8 mouse cellular contexts compared by ENCODE assay signal in genomic region chr13:21993957-21994738, GRCm38 (mm10). TPM values are rescaled to one million over a fixed set of nuclear protein-coding genes. Genes with fewer than 3 reads are reported as not detected.
DNase-seq lines count a peak whose midpoint lies in the region; ATAC-seq and TF ChIP-seq lines count a peak whose summit lies in the region.

No protein-coding gene starts in this region.

- ATAC-seq in forebrain, embryonic 11.5 days (replicated peaks; ENCODE audit: low FRiP score) = 0 out of 2 replicates have a peak, but pooled peaks have one; percentile 52
- ATAC-seq in forebrain, embryonic 15.5 days (replicated peaks) = no peak
- ATAC-seq in stomach, embryonic 15.5 days (ENCODE audit: insufficient read depth, low FRiP score, low read depth) = peak; percentile 27; the same call in 1 of the 2 replicates
- no peak for ATAC-seq in stomach, postnatal 0 days (ENCODE audit: low FRiP score, low TSS enrichment)
- ATAC-seq in heart, embryonic 14.5 days (ENCODE audit: insufficient number of reproducible peaks, insufficient read depth, low FRiP score, low read depth) = no peak

- DNase-seq in forebrain, embryonic 11.5 days (ENCODE audit: low spot score) = peak; percentile 76
- DNase-seq in stomach, postnatal 0 days (ENCODE audit: low spot score) = no peak
- peak; percentile 53 for DNase-seq in lung, postnatal 36 days
- no peak for DNase-seq in spleen, postnatal 14 days (ENCODE audit: low spot score in 2 of 2)
- DNase-seq in layer of hippocampus, adult 9-11 months = no peak

- no peaks in the 10 kb centered on the region for H3K9me3 ChIP-seq in forebrain, embryonic 11.5 days (ENCODE audit: control insufficient read depth, low read length)
- H3K9me3 ChIP-seq in forebrain, embryonic 15.5 days = no peaks in the 10 kb centered on the region
- no peaks in the 10 kb centered on the region for H3K9me3 ChIP-seq in stomach, embryonic 15.5 days
- 0 out of 2 replicates have a peak, but pooled peaks cover 3% of the 10 kb centered on the region for H3K9me3 ChIP-seq in stomach, postnatal 0 days (ENCODE audit: control insufficient read depth, low read length)
- H3K9me3 ChIP-seq in heart, embryonic 14.5 days (ENCODE audit: control insufficient read depth, low read length) = peaks cover 7% of the 10 kb centered on the region; the same call in 1 of the 2 replicates

- under 1% methylated on average over 22 of the region's 22 CpGs for WGBS in forebrain, embryonic 11.5 days
- WGBS in forebrain, embryonic 15.5 days = under 1% methylated on average over 22 of the region's 22 CpGs
- WGBS in stomach, embryonic 15.5 days = 5% methylated on average over 22 of the region's 22 CpGs
- 9% methylated on average over 22 of the region's 22 CpGs for WGBS in stomach, postnatal 0 days
- 2% methylated on average over 22 of the region's 22 CpGs for WGBS in heart, embryonic 14.5 days

- no peak overlapping the region for H3K27ac ChIP-seq in forebrain, embryonic 11.5 days (ENCODE audit: low read depth, low read length)
- H3K27ac ChIP-seq in forebrain, embryonic 15.5 days (replicated peaks) = no peak overlapping the region
- H3K27ac ChIP-seq in stomach, embryonic 15.5 days = no peak overlapping the region
- H3K27ac ChIP-seq in stomach, postnatal 0 days (replicated peaks) = no peak overlapping the region
- no peak overlapping the region; a peak in 1 of 4 replicates for H3K27ac ChIP-seq in heart, embryonic 14.5 days (replicated peaks in 1 of 2; ENCODE audit: control insufficient read depth in 1 of 2, insufficient read depth in 1 of 2, low read depth in 2 of 2, low read length in 2 of 2)

- H3K4me3 ChIP-seq in forebrain, embryonic 11.5 days (ENCODE audit: low read depth, low read length) = no peak overlapping the region
- H3K4me3 ChIP-seq in forebrain, embryonic 15.5 days = no peak overlapping the region
- no peak overlapping the region; the same call in 1 of the 2 replicates for H3K4me3 ChIP-seq in stomach, embryonic 15.5 days (replicated peaks)
- no peak overlapping the region for H3K4me3 ChIP-seq in stomach, postnatal 0 days (ENCODE audit: low read depth, low read length)
- H3K4me3 ChIP-seq in heart, embryonic 14.5 days (ENCODE audit: control insufficient read depth in 1 of 2, insufficient read depth in 1 of 2, low read depth in 1 of 2, low read length in 2 of 2) = peak overlapping the region in 1 of 2 experiments; percentile 49; a peak in 3 of 4 replicates

- no peak for TF ChIP-seq CTCF in stomach, postnatal 0 days (IDR thresholded peaks at IDR 0.05; ENCODE audit: low read depth)

- H3K9ac ChIP-seq in forebrain, embryonic 11.5 days (ENCODE audit: low read length) = no peak overlapping the region
- no peak overlapping the region for H3K9ac ChIP-seq in forebrain, embryonic 15.5 days (replicated peaks)
- no peak overlapping the region for H3K9ac ChIP-seq in stomach, embryonic 15.5 days
- no peak overlapping the region for H3K9ac ChIP-seq in stomach, postnatal 0 days (ENCODE audit: low read length)
- peak overlapping the region; percentile 21; the same call in 1 of the 2 replicates for H3K9ac ChIP-seq in heart, embryonic 14.5 days (ENCODE audit: low read length)

- peak overlapping the region; percentile 16; the same call in 1 of the 2 replicates for H3K4me2 ChIP-seq in forebrain, embryonic 11.5 days (ENCODE audit: low read depth, low read length, severe bottlenecking)
- no peak overlapping the region for H3K4me2 ChIP-seq in forebrain, embryonic 15.5 days (replicated peaks)
- peak overlapping the region; percentile 26; the same call in 1 of the 2 replicates for H3K4me2 ChIP-seq in stomach, embryonic 15.5 days
- H3K4me2 ChIP-seq in stomach, postnatal 0 days (replicated peaks; ENCODE audit: low read depth) = no peak overlapping the region
- H3K4me2 ChIP-seq in heart, embryonic 14.5 days (ENCODE audit: low read length) = peak overlapping the region; percentile 77

- H3K4me1 ChIP-seq in forebrain, embryonic 11.5 days (replicated peaks; ENCODE audit: control insufficient read depth, insufficient read depth, low read length) = no peaks in the 10 kb centered on the region; the same call in 1 of the 2 replicates
- H3K4me1 ChIP-seq in forebrain, embryonic 15.5 days = peaks cover 19% of the 10 kb centered on the region
- H3K4me1 ChIP-seq in stomach, embryonic 15.5 days = peaks cover 12% of the 10 kb centered on the region; the same call in 1 of the 2 replicates
- no peaks in the 10 kb centered on the region for H3K4me1 ChIP-seq in stomach, postnatal 0 days (replicated peaks; ENCODE audit: control insufficient read depth, insufficient read depth)
- peaks cover 7 to 18% of the 10 kb centered on the region in 2 experiments; a peak in 3 of 4 replicates for H3K4me1 ChIP-seq in heart, embryonic 14.5 days (ENCODE audit: control insufficient read depth in 2 of 2, insufficient read depth in 2 of 2, low read length in 2 of 2)

- H3K36me3 ChIP-seq in forebrain, embryonic 11.5 days (ENCODE audit: control insufficient read depth, insufficient read depth, low read length) = no peaks in the 10 kb centered on the region
- H3K36me3 ChIP-seq in forebrain, embryonic 15.5 days = no peaks in the 10 kb centered on the region
- no peaks in the 10 kb centered on the region for H3K36me3 ChIP-seq in stomach, embryonic 15.5 days
- H3K36me3 ChIP-seq in stomach, postnatal 0 days (ENCODE audit: control insufficient read depth, insufficient read depth, low read length) = no peaks in the 10 kb centered on the region
- no peaks in the 10 kb centered on the region for H3K36me3 ChIP-seq in heart, embryonic 14.5 days (ENCODE audit: control insufficient read depth, insufficient read depth, low read length)

- TF ChIP-seq EP300 in stomach, postnatal 0 days (optimal IDR thresholded peaks at IDR 0.05) = no peak

- peaks cover 31% of the 10 kb centered on the region for H3K27me3 ChIP-seq in forebrain, embryonic 11.5 days (ENCODE audit: control insufficient read depth, insufficient read depth, low read length)
- H3K27me3 ChIP-seq in forebrain, embryonic 15.5 days = peaks cover 59% of the 10 kb centered on the region
- peaks cover 36% of the 10 kb centered on the region for H3K27me3 ChIP-seq in stomach, embryonic 15.5 days (replicated peaks)
- peaks cover 17% of the 10 kb centered on the region; the same call in 1 of the 2 replicates for H3K27me3 ChIP-seq in stomach, postnatal 0 days (ENCODE audit: control insufficient read depth, insufficient read depth, low read length)
- H3K27me3 ChIP-seq in heart, embryonic 14.5 days (ENCODE audit: control insufficient read depth, insufficient read depth, low read length) = peaks cover 30% of the 10 kb centered on the region

RNA-seq across cellular contexts. Expression of gene Pom121l2, which starts 13.2 kb away (rescaled TPM):
- 0.12 TPM in 1 of 2 replicates, not detected in the other for polyA plus RNA-seq in forebrain, embryonic 11.5 days (2014; fragmentation: Nextera tagmentation; extraction: Ambion mirVana)
- not detected in 2 replicates for polyA plus RNA-seq in forebrain, embryonic 15.5 days (2015; fragmentation: Nextera tagmentation; extraction: Ambion mirVana)
- polyA plus RNA-seq in stomach, embryonic 15.5 days (2015; fragmentation: Nextera tagmentation; extraction: Ambion mirVana) = 0.09 and 0.12 TPM in 2 replicates
- polyA plus RNA-seq in stomach, postnatal 0 days (2015; fragmentation: Nextera tagmentation; extraction: Ambion mirVana) = 0.05 TPM in 1 of 2 replicates, not detected in the other
- polyA plus RNA-seq in heart, embryonic 14.5 days (2014; fragmentation: Nextera tagmentation; extraction: Ambion mirVana) = not detected in 2 replicates

RNA-seq across cellular contexts. Expression of gene Prss16, which starts 15.4 kb away (rescaled TPM):
- 0.37 TPM in 1 of 2 replicates, not detected in the other for polyA plus RNA-seq in forebrain, embryonic 11.5 days (2014; fragmentation: Nextera tagmentation; extraction: Ambion mirVana)
- 0.14 TPM in 1 of 2 replicates, not detected in the other for polyA plus RNA-seq in forebrain, embryonic 15.5 days (2015; fragmentation: Nextera tagmentation; extraction: Ambion mirVana)
- polyA plus RNA-seq in stomach, embryonic 15.5 days (2015; fragmentation: Nextera tagmentation; extraction: Ambion mirVana) = 0.94 and 1.5 TPM in 2 replicates
- 0.51 and 0.65 TPM in 2 replicates for polyA plus RNA-seq in stomach, postnatal 0 days (2015; fragmentation: Nextera tagmentation; extraction: Ambion mirVana)
- 0.88 TPM in 1 of 2 replicates, not detected in the other for polyA plus RNA-seq in heart, embryonic 14.5 days (2014; fragmentation: Nextera tagmentation; extraction: Ambion mirVana)

RNA-seq across cellular contexts. Expression of gene Hist1h2ah, which starts 41.2 kb away (rescaled TPM):
- polyA plus RNA-seq in forebrain, embryonic 11.5 days (2014; fragmentation: Nextera tagmentation; extraction: Ambion mirVana) = 5.6 TPM in 1 of 2 replicates, not detected in the other
- polyA plus RNA-seq in forebrain, embryonic 15.5 days (2015; fragmentation: Nextera tagmentation; extraction: Ambion mirVana) = 2.5 and 9.8 TPM in 2 replicates
- 4.9 and 13.3 TPM in 2 replicates for polyA plus RNA-seq in stomach, embryonic 15.5 days (2015; fragmentation: Nextera tagmentation; extraction: Ambion mirVana)
- polyA plus RNA-seq in stomach, postnatal 0 days (2015; fragmentation: Nextera tagmentation; extraction: Ambion mirVana) = 2.1 TPM in 1 of 2 replicates, not detected in the other
- 2.9 and 6.8 TPM in 2 replicates for polyA plus RNA-seq in heart, embryonic 14.5 days (2014; fragmentation: Nextera tagmentation; extraction: Ambion mirVana)

RNA-seq across cellular contexts. Expression of gene Hist1h2bk, which starts 41.5 kb away (rescaled TPM):
- polyA plus RNA-seq in forebrain, embryonic 11.5 days (2014; fragmentation: Nextera tagmentation; extraction: Ambion mirVana) = 5.4 and 11.9 TPM in 2 replicates
- 4.5 and 4.6 TPM in 2 replicates for polyA plus RNA-seq in forebrain, embryonic 15.5 days (2015; fragmentation: Nextera tagmentation; extraction: Ambion mirVana)
- polyA plus RNA-seq in stomach, embryonic 15.5 days (2015; fragmentation: Nextera tagmentation; extraction: Ambion mirVana) = 4.6 and 5.5 TPM in 2 replicates
- polyA plus RNA-seq in stomach, postnatal 0 days (2015; fragmentation: Nextera tagmentation; extraction: Ambion mirVana) = 0.35 and 0.99 TPM in 2 replicates
- 1.9 and 2.3 TPM in 2 replicates for polyA plus RNA-seq in heart, embryonic 14.5 days (2014; fragmentation: Nextera tagmentation; extraction: Ambion mirVana)

RNA-seq across cellular contexts. Expression of gene Hist1h4i, which starts 47.0 kb away (rescaled TPM):
- polyA plus RNA-seq in forebrain, embryonic 11.5 days (2014; fragmentation: Nextera tagmentation; extraction: Ambion mirVana) = 52.1 and 59.1 TPM in 2 replicates
- polyA plus RNA-seq in forebrain, embryonic 15.5 days (2015; fragmentation: Nextera tagmentation; extraction: Ambion mirVana) = 16.9 and 19.2 TPM in 2 replicates
- polyA plus RNA-seq in stomach, embryonic 15.5 days (2015; fragmentation: Nextera tagmentation; extraction: Ambion mirVana) = 19.1 and 19.3 TPM in 2 replicates
- 5.8 and 5.9 TPM in 2 replicates for polyA plus RNA-seq in stomach, postnatal 0 days (2015; fragmentation: Nextera tagmentation; extraction: Ambion mirVana)
- polyA plus RNA-seq in heart, embryonic 14.5 days (2014; fragmentation: Nextera tagmentation; extraction: Ambion mirVana) = 8.1 and 9.3 TPM in 2 replicates

Comparison
In these comparisons a context has a peak if more than half of its experiments do, and no peak if none do; other contexts are left out.
1. ATAC-seq: peak in forebrain, embryonic 11.5 days (single experiment) and stomach, embryonic 15.5 days (single experiment); none in forebrain, embryonic 15.5 days (single experiment), stomach, postnatal 0 days (single experiment) and heart, embryonic 14.5 days (single experiment).
2. H3K4me2 ChIP-seq: peak in forebrain, embryonic 11.5 days (single experiment), stomach, embryonic 15.5 days (single experiment) and heart, embryonic 14.5 days (single experiment); none in forebrain, embryonic 15.5 days (single experiment) and stomach, postnatal 0 days (single experiment).
3. DNase-seq: peak in forebrain, embryonic 11.5 days (single experiment) and lung, postnatal 36 days (single experiment); none in stomach, postnatal 0 days (single experiment), spleen, postnatal 14 days (0 of 2) and layer of hippocampus, adult 9-11 months (single experiment).